Mouse (Mus musculus): ENCODE results near the gene Catsper4. TPM values are rescaled to one million over a fixed set of nuclear protein-coding genes. Genes with fewer than 3 reads are reported as not detected.

Gene Catsper4
- polyA plus RNA-seq, 1 experiment from 2014 or later: not detected

DNA sequence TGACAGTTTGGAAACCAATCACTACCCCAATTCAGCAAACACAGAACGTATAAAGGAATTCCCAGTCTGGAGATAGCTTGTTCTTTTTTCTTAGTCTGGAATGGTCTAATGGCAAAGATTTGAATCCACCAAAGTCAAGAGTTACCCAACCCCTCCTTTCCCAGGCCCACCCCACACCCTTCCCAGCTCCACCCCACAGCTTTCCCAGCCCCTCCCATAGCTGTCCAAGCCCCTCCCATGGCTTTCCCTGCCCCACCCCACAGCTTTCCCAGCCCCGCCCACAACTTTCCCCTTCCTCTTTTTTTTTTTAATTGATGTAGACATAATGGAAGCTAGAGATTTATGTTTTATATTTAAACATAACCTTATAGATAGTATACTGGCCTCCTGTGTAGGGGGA is 27.8 kb downstream of the Catsper4 start:
- Histone ChIP-seq H3K27me3 (ENCODE audit: low read depth, poor library complexity, severe bottlenecking) (no peaks in the 10 kb centered on the region), H3K9me3 (replicated peaks) (no peaks in the 10 kb centered on the region), H3K4me3 (no peak overlapping the region), H3K4me1 (no peaks in the 10 kb centered on the region), H3K36me3 (no peaks in the 10 kb centered on the region), H3K27ac (replicated peaks) (no peak overlapping the region)
- 77% methylated on average over 2 of the region's 2 CpGs for WGBS
- no peak for DNase-seq (ENCODE audit: low spot score)

DNA sequence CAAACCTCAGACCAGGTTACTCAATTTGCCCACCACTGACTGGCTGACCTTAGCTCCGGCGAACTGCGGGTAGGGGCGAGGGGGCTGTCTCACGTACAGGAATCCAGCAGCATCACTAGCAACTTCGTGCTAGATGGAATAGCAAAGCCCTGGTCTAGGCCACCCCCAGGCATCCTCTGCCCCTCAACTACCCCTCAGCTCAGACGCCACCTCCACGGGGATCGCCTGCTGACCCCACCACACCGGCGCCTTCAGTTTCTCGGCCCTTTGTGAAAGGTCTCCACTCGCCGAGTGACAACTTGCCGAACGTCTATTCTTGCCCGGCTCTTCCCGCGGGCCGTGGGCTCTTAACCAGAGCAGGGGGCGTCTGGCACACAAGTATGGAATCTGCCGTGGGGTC is 40.9 kb downstream of the Catsper4 start:
- H3K27ac ChIP-seq (replicated peaks): peak overlapping the region; percentile 94
- no peaks in the 10 kb centered on the region for H3K9me3 ChIP-seq (replicated peaks)
- H3K4me3 ChIP-seq: peak overlapping the region; percentile 73
- DNase-seq (ENCODE audit: low spot score): no peak
- peaks cover 14% of the 10 kb centered on the region for H3K36me3 ChIP-seq
- H3K4me1 ChIP-seq: peaks cover 17% of the 10 kb centered on the region
- under 1% methylated on average over 22 of the region's 22 CpGs for WGBS
- H3K27me3 ChIP-seq (ENCODE audit: low read depth, poor library complexity, severe bottlenecking): no peaks in the 10 kb centered on the region

DNA sequence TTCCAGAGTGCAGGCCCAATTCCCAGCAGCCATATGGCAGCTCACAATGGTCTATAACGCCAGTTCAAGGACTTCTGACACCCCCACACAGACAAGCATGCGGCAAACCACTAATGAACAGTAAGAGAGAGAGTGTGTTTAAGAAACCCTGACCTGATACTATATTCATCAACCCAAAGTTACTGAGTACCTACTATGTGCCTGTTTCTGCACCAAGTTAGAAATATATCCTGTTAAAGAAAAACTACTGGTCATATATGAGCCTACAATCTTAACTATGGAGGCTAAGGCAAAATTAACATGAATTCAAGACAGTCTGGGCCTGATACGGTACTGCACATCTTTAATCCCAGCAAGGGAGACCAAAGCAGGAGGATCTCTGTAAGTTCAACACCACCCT is 41.6 kb downstream of the Catsper4 start:
- DNase-seq (ENCODE audit: low spot score): no peak
- Histone ChIP-seq H3K4me3 (peak overlapping the region; percentile 73), H3K4me1 (peaks cover 17% of the 10 kb centered on the region), H3K27me3 (ENCODE audit: low read depth, poor library complexity, severe bottlenecking) (no peaks in the 10 kb centered on the region), H3K9me3 (replicated peaks) (no peaks in the 10 kb centered on the region), H3K27ac (replicated peaks) (no peak overlapping the region), H3K36me3 (peaks cover 21% of the 10 kb centered on the region)
- WGBS: 91% methylated on average over 3 of the region's 3 CpGs

DNA sequence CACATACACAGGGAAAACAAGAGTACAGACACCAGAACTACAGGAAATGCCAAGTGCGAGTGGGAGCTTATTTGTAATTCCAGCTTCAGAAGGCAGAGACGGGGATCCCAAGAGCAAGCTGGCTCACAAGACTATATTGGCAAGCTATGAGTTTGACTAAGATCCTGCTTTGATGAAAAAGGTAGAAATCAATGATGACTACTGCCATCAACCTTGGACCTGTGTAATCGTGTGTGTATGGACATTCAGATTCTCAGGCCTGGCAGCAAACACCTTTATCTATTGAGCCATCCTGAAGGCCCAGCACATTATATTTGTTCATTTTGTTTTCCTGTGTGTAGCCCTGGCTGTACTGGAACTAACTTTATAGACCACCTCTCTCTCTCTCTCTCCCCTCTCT is 43.5 kb downstream of the Catsper4 start:
- DNase-seq (ENCODE audit: low spot score): no peak
- Histone ChIP-seq H3K4me1 (peaks cover 17% of the 10 kb centered on the region), H3K4me3 (no peak overlapping the region), H3K36me3 (peaks cover 25% of the 10 kb centered on the region), H3K9me3 (replicated peaks) (no peaks in the 10 kb centered on the region), H3K27me3 (ENCODE audit: low read depth, poor library complexity, severe bottlenecking) (no peaks in the 10 kb centered on the region), H3K27ac (replicated peaks) (no peak overlapping the region)
- 84% methylated on average over 3 of the region's 3 CpGs for WGBS

DNA sequence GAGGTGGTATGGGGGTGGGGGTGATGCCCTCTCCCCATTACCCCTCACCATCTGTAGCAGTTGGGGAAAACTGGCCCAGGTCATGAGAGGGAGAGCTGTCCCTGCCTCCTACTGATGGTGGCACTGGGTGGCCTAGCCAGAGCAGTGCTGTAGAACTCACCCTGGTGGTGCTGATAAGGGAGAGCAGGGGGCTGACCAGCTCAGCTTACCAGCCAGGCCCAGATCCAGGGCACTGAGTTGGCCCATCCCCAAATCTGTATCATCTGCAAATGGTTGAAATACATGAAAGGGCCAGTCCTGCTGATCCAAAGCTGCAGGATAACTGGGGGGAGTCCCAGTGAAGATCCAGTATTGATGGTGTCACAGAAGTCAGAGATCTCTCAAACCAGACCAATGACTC is 45.4 kb downstream of the Catsper4 start:
- no peak overlapping the region for H3K27ac ChIP-seq (replicated peaks)

DNA sequence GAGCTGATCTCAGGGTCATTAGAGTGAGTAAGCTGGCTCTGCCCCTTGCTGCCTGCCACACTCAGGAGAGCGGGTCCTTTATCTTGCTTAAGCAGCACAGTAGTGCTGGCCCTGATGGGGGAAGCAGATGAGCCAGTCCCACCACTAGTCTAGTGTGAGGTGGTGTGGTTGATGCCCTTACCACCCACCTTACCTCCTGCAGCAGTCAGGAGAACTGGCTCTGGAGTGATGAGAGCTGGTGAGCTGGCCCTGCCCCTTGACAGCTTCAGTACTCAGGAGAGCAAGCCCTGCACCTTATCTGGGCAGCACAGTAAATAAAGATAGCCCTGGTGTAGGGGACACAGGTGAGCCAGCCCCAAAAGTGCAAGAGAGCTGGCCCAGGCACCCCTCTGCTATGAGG is 46.1 kb downstream of the Catsper4 start:
- no peak for DNase-seq (ENCODE audit: low spot score)
- Histone ChIP-seq H3K9me3 (replicated peaks) (no peaks in the 10 kb centered on the region), H3K36me3 (peaks cover 29% of the 10 kb centered on the region), H3K4me1 (peaks cover 15% of the 10 kb centered on the region), H3K27ac (replicated peaks) (no peak overlapping the region), H3K27me3 (ENCODE audit: low read depth, poor library complexity, severe bottlenecking) (no peaks in the 10 kb centered on the region), H3K4me3 (no peak overlapping the region)
- 85% methylated on average over 1 of the region's 1 CpGs for WGBS

More for the DNA sequence above, 45.4 kb downstream of the Catsper4 start:
- Histone ChIP-seq H3K27me3 (ENCODE audit: low read depth, poor library complexity, severe bottlenecking) (no peaks in the 10 kb centered on the region), H3K36me3 (peaks cover 25% of the 10 kb centered on the region), H3K4me3 (no peak overlapping the region), H3K4me1 (peaks cover 17% of the 10 kb centered on the region), H3K9me3 (replicated peaks) (no peaks in the 10 kb centered on the region)
- DNase-seq (ENCODE audit: low spot score): no peak

DNA sequence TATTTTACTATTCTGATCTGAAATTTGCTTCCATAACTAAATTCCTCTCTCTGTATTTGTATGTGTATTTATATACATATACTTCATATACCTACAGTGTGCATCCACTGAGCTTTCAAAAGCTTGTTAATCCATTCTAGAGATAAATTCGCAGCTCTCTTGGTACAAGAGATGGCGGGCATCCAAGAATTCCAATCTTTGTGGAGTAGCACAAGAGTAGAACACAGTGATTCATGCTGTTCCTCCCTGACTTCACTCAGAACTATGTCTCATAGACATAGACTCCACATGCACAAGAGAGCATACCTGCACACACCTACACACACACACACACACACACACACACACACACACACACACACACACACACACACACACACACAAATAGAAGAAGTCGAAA is 54.8 kb downstream of the Catsper4 start:
- DNase-seq (ENCODE audit: low spot score): no peak
- peaks cover 57% of the 10 kb centered on the region for H3K36me3 ChIP-seq
- WGBS: 95% methylated on average over 3 of the region's 3 CpGs

DNA sequence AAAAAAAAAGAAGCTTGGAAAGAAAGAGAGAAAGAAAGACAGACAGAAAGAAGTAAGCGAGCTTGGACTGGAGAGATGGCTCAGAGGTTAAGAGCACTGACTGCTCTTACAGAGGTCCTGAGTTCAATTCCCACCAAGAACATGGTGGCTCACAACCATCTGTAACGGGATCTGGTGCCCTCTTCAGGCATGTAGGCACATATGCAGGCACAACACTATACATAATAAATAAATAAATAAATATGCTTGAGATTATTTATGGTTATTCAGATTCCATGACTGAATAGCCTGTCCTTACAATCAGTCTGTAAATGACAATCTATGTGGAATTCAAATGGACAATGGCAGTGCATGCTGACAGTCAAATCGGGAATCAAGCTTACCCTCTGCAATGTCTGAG is 60.3 kb downstream of the Catsper4 start:
- no peak for DNase-seq (ENCODE audit: low spot score)
- no peaks in the 10 kb centered on the region for H3K9me3 ChIP-seq (replicated peaks)
- H3K4me1 ChIP-seq: no peaks in the 10 kb centered on the region
- H3K27me3 ChIP-seq (ENCODE audit: low read depth, poor library complexity, severe bottlenecking): no peaks in the 10 kb centered on the region
- H3K4me3 ChIP-seq: no peak overlapping the region
- no peak overlapping the region for H3K27ac ChIP-seq (replicated peaks)
- peaks cover 66% of the 10 kb centered on the region for H3K36me3 ChIP-seq
- 92% methylated on average over 3 of the region's 3 CpGs for WGBS

More for the DNA sequence above, 54.8 kb downstream of the Catsper4 start:
- Histone ChIP-seq H3K4me3 (no peak overlapping the region), H3K27ac (replicated peaks) (no peak overlapping the region), H3K9me3 (replicated peaks) (no peaks in the 10 kb centered on the region), H3K4me1 (no peaks in the 10 kb centered on the region), H3K27me3 (ENCODE audit: low read depth, poor library complexity, severe bottlenecking) (no peaks in the 10 kb centered on the region)

DNA sequence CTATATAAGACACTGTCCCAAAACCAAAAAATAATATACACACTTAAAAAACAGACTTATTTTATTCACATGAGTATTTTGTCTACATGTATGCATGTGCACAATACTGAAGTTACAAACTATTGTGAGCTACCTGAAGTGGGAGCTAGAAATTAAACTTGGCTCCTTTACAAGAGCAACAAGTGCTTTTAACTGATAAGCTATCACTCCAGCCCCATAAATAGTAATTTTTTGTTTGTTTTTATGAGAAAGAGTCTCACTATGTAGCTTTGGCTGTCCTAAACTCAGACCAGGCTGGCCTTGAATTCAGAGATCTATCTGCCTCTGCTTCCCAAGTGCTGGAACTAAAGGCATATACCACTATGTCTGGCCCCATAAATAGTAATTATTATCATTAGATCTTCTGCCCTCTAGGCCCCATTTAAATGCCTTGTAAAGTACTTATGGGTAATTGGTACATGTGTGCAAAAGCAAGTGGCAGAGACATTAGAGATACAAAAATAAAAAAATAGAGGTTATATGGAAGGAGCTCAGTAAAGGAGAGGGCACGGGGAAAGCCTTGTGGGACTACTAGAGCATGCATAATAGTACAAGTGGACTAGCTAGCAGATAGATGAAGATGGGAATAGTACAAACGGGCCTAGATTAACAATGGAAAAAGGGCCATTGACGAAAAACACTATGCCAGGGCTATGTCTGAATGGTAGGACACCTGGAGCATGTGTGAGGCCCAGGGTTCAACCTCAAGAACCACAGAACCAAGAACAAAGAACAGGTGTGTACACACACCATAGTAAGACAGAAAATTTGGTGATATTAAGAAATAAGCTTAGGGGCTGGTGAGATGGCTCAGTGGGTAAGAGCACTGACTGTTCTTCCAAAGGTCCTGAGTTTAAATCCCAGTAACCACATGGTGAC is 61.4 kb downstream of the Catsper4 start:
- Histone ChIP-seq H3K36me3 (peaks cover 55% of the 10 kb centered on the region), H3K27ac (replicated peaks) (no peak overlapping the region), H3K9me3 (replicated peaks) (no peaks in the 10 kb centered on the region), H3K4me3 (no peak overlapping the region), H3K27me3 (ENCODE audit: low read depth, poor library complexity, severe bottlenecking) (no peaks in the 10 kb centered on the region), H3K4me1 (no peaks in the 10 kb centered on the region)
- DNase-seq (ENCODE audit: low spot score): no peak
- 93% methylated on average over 3 of the region's 3 CpGs for WGBS

DNA sequence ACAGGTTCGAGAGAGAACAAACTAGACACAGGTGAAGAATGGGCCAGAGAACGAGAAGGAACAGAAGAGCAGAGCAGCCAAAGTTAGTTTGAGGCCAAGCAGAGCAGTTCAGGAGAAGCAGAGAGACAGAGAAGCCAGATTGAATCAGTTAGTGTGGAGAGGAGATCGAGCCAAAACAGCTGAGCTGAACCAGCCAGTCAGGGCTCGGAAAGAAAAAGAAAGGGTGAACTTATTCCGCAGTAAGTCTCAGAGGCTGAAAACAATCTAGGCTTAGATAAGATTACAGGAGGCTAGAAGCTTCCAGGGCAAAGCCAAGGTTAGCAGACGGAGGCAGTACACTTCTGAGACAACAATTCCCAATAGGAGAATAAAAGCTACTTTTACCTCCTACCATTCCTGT is 62.2 kb downstream of the Catsper4 start:
- Histone ChIP-seq H3K27me3 (ENCODE audit: low read depth, poor library complexity, severe bottlenecking) (no peaks in the 10 kb centered on the region), H3K4me1 (no peaks in the 10 kb centered on the region), H3K27ac (replicated peaks) (no peak overlapping the region), H3K36me3 (peaks cover 48% of the 10 kb centered on the region), H3K4me3 (no peak overlapping the region), H3K9me3 (replicated peaks) (no peaks in the 10 kb centered on the region)
- no peak for DNase-seq (ENCODE audit: low spot score)
- 91% methylated on average over 6 of the region's 6 CpGs for WGBS

DNA sequence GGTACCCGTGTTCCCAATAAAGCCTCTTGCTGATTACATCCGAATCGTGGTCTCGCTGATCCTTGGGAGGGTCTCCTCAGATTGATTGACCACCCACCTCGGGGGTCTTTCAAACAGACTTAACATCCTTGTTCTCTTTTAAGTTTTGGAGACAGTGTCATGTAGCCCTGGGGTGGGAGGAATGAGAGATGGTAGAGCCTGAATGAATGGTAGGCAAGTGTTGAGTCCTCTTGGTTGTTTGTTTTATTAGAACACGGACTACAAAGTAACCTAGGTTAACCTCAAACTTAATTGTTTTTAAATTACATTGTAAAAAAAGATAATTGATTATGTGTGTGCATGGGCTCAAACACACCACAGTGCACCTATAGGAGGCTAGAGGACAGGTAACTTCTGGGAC is 62.6 kb downstream of the Catsper4 start:
- Histone ChIP-seq H3K27me3 (ENCODE audit: low read depth, poor library complexity, severe bottlenecking) (no peaks in the 10 kb centered on the region), H3K36me3 (peaks cover 46% of the 10 kb centered on the region), H3K4me1 (no peaks in the 10 kb centered on the region), H3K27ac (replicated peaks) (no peak overlapping the region), H3K9me3 (replicated peaks) (no peaks in the 10 kb centered on the region), H3K4me3 (no peak overlapping the region)
- DNase-seq (ENCODE audit: low spot score): no peak
- 94% methylated on average over 6 of the region's 6 CpGs for WGBS

Measured in midbrain, embryonic 10.5 days (tissue).